Mouse (Mus musculus): ENCODE results near the gene Cenpe.

GRCm38 (mm10) chr3:135212658-135213350 is 467 bp downstream of the Cenpe start:
- no peak for TF ChIP-seq CTCF (IDR thresholded peaks at IDR 0.05; ENCODE audit: extremely low read depth, insufficient read depth, low read length)
- TF ChIP-seq POLR2A (IDR thresholded peaks at IDR 0.05; ENCODE audit: extremely low read depth, insufficient read depth, low read length): no peak

Measured in cortical plate, adult 2 months (tissue).